7 mouse cellular contexts compared by ENCODE assay signal in the genomic region with DNA sequence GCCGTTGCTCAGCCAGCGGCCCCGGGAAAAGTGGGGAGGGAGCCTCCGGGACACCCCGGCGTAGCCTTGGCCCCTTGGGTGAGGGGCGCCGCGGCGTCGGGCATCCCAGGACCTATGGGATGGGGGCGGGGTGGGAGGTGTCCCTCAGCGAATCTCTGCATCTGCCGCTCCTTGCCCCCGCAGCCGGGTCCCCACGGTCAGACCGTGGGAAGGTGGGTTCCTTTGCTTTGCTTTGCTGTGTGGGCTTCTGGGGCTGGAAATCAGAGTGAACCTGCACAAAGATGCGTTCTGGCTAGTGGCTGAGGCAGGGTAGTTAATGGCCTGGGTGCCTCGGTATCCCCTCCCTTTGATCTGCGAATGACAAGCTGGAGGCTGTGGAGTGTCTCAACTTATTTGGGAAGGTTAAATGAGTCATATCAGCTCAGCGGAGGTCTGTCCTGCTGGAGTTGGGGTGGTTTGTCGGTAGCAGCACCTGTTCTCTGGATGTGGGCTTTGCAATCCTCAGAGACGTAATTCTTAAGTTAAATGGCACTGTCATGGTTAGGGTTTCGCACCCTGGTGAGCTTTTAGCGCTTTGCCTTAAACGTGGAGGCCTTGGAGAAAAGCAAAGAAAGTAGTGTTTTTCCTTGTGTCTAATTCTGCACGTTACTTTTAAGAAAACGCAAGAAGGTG. TPM values are rescaled to one million over a fixed set of nuclear protein-coding genes. Genes with fewer than 3 reads are reported as not detected.
DNase-seq lines count a peak whose midpoint lies in the region; ATAC-seq and TF ChIP-seq lines count a peak whose summit lies in the region.

No protein-coding gene starts in this region.

- WGBS in intestine, embryonic 15.5 days = 1% methylated on average over 29 of the region's 29 CpGs
- WGBS in lung, postnatal 0 days = 2% methylated on average over 24 of the region's 29 CpGs
- WGBS in stomach, embryonic 16.5 days = under 1% methylated on average over 29 of the region's 29 CpGs

- peaks cover 37% of the 10 kb centered on the region for H3K4me1 ChIP-seq in erythroblast, embryonic 14.5 days (ENCODE audit: control insufficient read depth)
- H3K4me1 ChIP-seq in intestine, embryonic 15.5 days (replicated peaks) = no peaks in the 10 kb centered on the region
- H3K4me1 ChIP-seq in lung, postnatal 0 days (ENCODE audit: insufficient read depth, low read depth, low read length) = no peaks in the 10 kb centered on the region
- peaks cover 4% of the 10 kb centered on the region; the same call in 1 of the 2 replicates for H3K4me1 ChIP-seq in stomach, embryonic 16.5 days (ENCODE audit: control insufficient read depth, insufficient read depth, low read length)

- H3K36me3 ChIP-seq in erythroblast, embryonic 14.5 days (ENCODE audit: control insufficient read depth) = no peaks in the 10 kb centered on the region
- H3K36me3 ChIP-seq in intestine, embryonic 15.5 days = no peaks in the 10 kb centered on the region
- no peaks in the 10 kb centered on the region for H3K36me3 ChIP-seq in lung, postnatal 0 days (ENCODE audit: insufficient read depth, low read length)
- H3K36me3 ChIP-seq in stomach, embryonic 16.5 days (ENCODE audit: control insufficient read depth, insufficient read depth, low read length) = no peaks in the 10 kb centered on the region

- no peak for TF ChIP-seq EP300 in lung, postnatal 0 days (IDR thresholded peaks at IDR 0.05)

- peak overlapping the region; percentile 92 for H3K27ac ChIP-seq in intestine, embryonic 15.5 days
- H3K27ac ChIP-seq in lung, postnatal 0 days (ENCODE audit: low read length) = peak overlapping the region; percentile 93
- H3K27ac ChIP-seq in stomach, embryonic 16.5 days (ENCODE audit: low read length) = peak overlapping the region; percentile 96

- no peaks in the 10 kb centered on the region for H3K9me3 ChIP-seq in erythroblast, embryonic 14.5 days (ENCODE audit: control insufficient read depth, low read length)
- H3K9me3 ChIP-seq in intestine, embryonic 15.5 days = no peaks in the 10 kb centered on the region
- H3K9me3 ChIP-seq in lung, postnatal 0 days (ENCODE audit: low read length) = no peaks in the 10 kb centered on the region
- H3K9me3 ChIP-seq in stomach, embryonic 16.5 days (replicated peaks; ENCODE audit: control insufficient read depth, low read length) = no peaks in the 10 kb centered on the region

- peak; percentile 23 for DNase-seq in right cerebral cortex, adult 18-20 months
- no peak for DNase-seq in right cerebral cortex, postnatal 4 days
- peak; percentile 75 for DNase-seq in ZHBTc4 (ENCODE audit: low read depth, low spot score)
- peak; percentile 32 for DNase-seq in lung, postnatal 0 days (ENCODE audit: low spot score)

- H3K27me3 ChIP-seq in erythroblast, embryonic 14.5 days (ENCODE audit: control insufficient read depth) = peaks cover 5% of the 10 kb centered on the region; the same call in 1 of the 2 replicates
- H3K27me3 ChIP-seq in intestine, embryonic 15.5 days (replicated peaks) = peaks cover 3% of the 10 kb centered on the region; the same call in 1 of the 2 replicates
- no peaks in the 10 kb centered on the region for H3K27me3 ChIP-seq in lung, postnatal 0 days (replicated peaks; ENCODE audit: insufficient read depth, low read length)
- no peaks in the 10 kb centered on the region for H3K27me3 ChIP-seq in stomach, embryonic 16.5 days (ENCODE audit: control insufficient read depth, insufficient read depth, low read length)

- H3K4me3 ChIP-seq in erythroblast, embryonic 14.5 days (replicated peaks) = peak overlapping the region; percentile 94
- peak overlapping the region; percentile 76 for H3K4me3 ChIP-seq in intestine, embryonic 15.5 days (replicated peaks)
- peak overlapping the region; percentile 92 for H3K4me3 ChIP-seq in lung, postnatal 0 days (ENCODE audit: low read depth, low read length)
- peak overlapping the region; percentile 93 for H3K4me3 ChIP-seq in stomach, embryonic 16.5 days (replicated peaks; ENCODE audit: low read length)

- TF ChIP-seq CTCF in lung, postnatal 0 days (IDR thresholded peaks at IDR 0.05) = no peak

- H3K9ac ChIP-seq in intestine, embryonic 15.5 days = peak overlapping the region; percentile 86
- H3K9ac ChIP-seq in lung, postnatal 0 days (replicated peaks; ENCODE audit: low read depth) = peak overlapping the region; percentile 74
- H3K9ac ChIP-seq in stomach, embryonic 16.5 days (ENCODE audit: low read length) = peak overlapping the region; percentile 94

- H3K4me2 ChIP-seq in intestine, embryonic 15.5 days (replicated peaks) = peak overlapping the region; percentile 75
- H3K4me2 ChIP-seq in lung, postnatal 0 days (replicated peaks; ENCODE audit: low read depth, low read length) = peak overlapping the region; percentile 92
- peak overlapping the region; percentile 67 for H3K4me2 ChIP-seq in stomach, embryonic 16.5 days (ENCODE audit: low read depth, low read length)

- ATAC-seq in intestine, embryonic 15.5 days = no peak
- no peak for ATAC-seq in lung, postnatal 0 days
- no peak for ATAC-seq in stomach, embryonic 16.5 days (ENCODE audit: insufficient read depth, low FRiP score)

RNA-seq across cellular contexts. Expression of a gene that starts 1.6 kb away (rescaled TPM):
- polyA plus RNA-seq in erythroblast, embryonic 14.5 days (2012) = 0.09 and 0.22 TPM in 2 replicates
- 19.6 and 21.4 TPM in 2 replicates for polyA plus RNA-seq in intestine, embryonic 15.5 days (2015; fragmentation: Nextera tagmentation; extraction: Ambion mirVana)
- polyA plus RNA-seq in lung, postnatal 0 days (2015; fragmentation: Nextera tagmentation; extraction: Ambion mirVana) = 31.4 and 35.9 TPM in 2 replicates
- 26.6 and 27.8 TPM in 2 replicates for polyA plus RNA-seq in stomach, embryonic 16.5 days (2015; fragmentation: Nextera tagmentation; extraction: Ambion mirVana)

Comparison
In these comparisons a context has a peak if more than half of its experiments do, and no peak if none do; other contexts are left out.
1. RNA of a gene that starts 1.6 kb away (polyA plus RNA-seq): 31.4 to 35.9 TPM in lung, postnatal 0 days, 26.6 to 27.8 TPM in stomach, embryonic 16.5 days and 19.6 to 21.4 TPM in intestine, embryonic 15.5 days; 0.09 to 0.22 TPM in erythroblast, embryonic 14.5 days; every median in the first group is over 10 times any median in the second.
2. Peak in every context shown above with its lines, with median percentiles within 50 percentile points of each other: H3K4me3 ChIP-seq, H3K27ac ChIP-seq, H3K4me2 ChIP-seq and H3K9ac ChIP-seq.